Mouse (Mus musculus) cerebellum, adult 2 months (tissue): ENCODE measurements at regions not wholly inside any gene's neighbourhood (a gene's known extent, or its start where the extent isn't known, plus 50 kb on each side); places are given as distances from the start of the nearest gene placed in this dataset.

Experiments
- CTCF ChIP-seq: fragments of 200-500 bp; IDR thresholded peaks from 2 replicates; pipeline ENCODE4 v1.5.1; 2011; ENCODE audit warnings: low read depth, mild to moderate bottlenecking, control low read depth, low read length, moderate library complexity, borderline replicate concordance; ENCODE audit not compliant: insufficient read depth
- POLR2A ChIP-seq: fragments of 200-500 bp; IDR thresholded peaks from 2 replicates; pipeline ENCODE4 v1.6.1; 2011; ENCODE audit warnings: low read length, control low read depth, borderline replicate concordance; ENCODE audit not compliant: insufficient read depth

GRCm38 (mm10) chr19:59691541-59692096, 233.4 kb downstream of the Emx2 start:
- no peak for TF ChIP-seq CTCF
- no peak for TF ChIP-seq POLR2A
